Mouse (Mus musculus) cerebellum, postnatal 4 days (tissue): Measurements from ENCODE around the gene Hmg20a.
A peak's percentile ranks its signal among the peaks of the same experiment; 100 is the strongest.
"Not testable (repeated sequence)": the region's sequence is repeated elsewhere in the genome, so short reads cannot be mapped to it uniquely, and the experiment has no call there.

Source experiments
- DNase-seq, 2 experiments: peaks; one replicate each; pipeline ENCODE4 v3.0.0; 2022; ENCODE audit warnings: low spot score in 2 of 2, mixed read lengths in 1 of 2

Hmg20a gene

GRCm38 (mm10) chr9:56417948-56418737, at the start of gene Hmg20a, which contains the start of gene Peak1:
Hmg20a (plus strand) TSS chr9:56418609.
Peak1 (minus strand) TSS chr9:56418067.
- peak; percentile 99 for DNase-seq

- DNase-seq: no peak
Observed at GRCm38 (mm10) chr9:56368814-56369213, 49.6 kb upstream of the Hmg20a start.

GRCm38 (mm10) chr9:56370710-56371109, 47.7 kb upstream of the Hmg20a start:
- no peak for DNase-seq

GRCm38 (mm10) chr9:56374401-56374800, 44.0 kb upstream of the Hmg20a start:
- no peak for DNase-seq

- DNase-seq: no peak
Observed at GRCm38 (mm10) chr9:56382786-56383185, 35.6 kb upstream of the Hmg20a start.

GRCm38 (mm10) chr9:56392857-56393256, 25.6 kb upstream of the Hmg20a start:
- DNase-seq: no peak

GRCm38 (mm10) chr9:56396306-56396705, 22.1 kb upstream of the Hmg20a start:
- DNase-seq: no peak

- no peak for DNase-seq
Observed at GRCm38 (mm10) chr9:56404619-56405018, 13.8 kb upstream of the Hmg20a start.

GRCm38 (mm10) chr9:56409928-56410327, 8.5 kb upstream of the Hmg20a start:
- DNase-seq: no peak

- no peak for DNase-seq
Observed at GRCm38 (mm10) chr9:56412716-56413115, 5.7 kb upstream of the Hmg20a start.

- DNase-seq: no peak
Observed at GRCm38 (mm10) chr9:56414322-56414721, 4.1 kb upstream of the Hmg20a start.

GRCm38 (mm10) chr9:56415393-56415792, 3.0 kb upstream of the Hmg20a start:
- DNase-seq: no peak

GRCm38 (mm10) chr9:56415935-56416607, 2.3 kb upstream of the Hmg20a start:
- no peak for DNase-seq

- DNase-seq: peak; percentile 59 to 78
Observed at GRCm38 (mm10) chr9:56417415-56417947, 928 bp upstream of the Hmg20a start.

GRCm38 (mm10) chr9:56418738-56419239, 380 bp downstream of the Hmg20a start:
- DNase-seq: peak; percentile 38 to 63

- no peak for DNase-seq
Observed at GRCm38 (mm10) chr9:56420236-56420635, 1.8 kb downstream of the Hmg20a start.

GRCm38 (mm10) chr9:56420892-56421601, 2.6 kb downstream of the Hmg20a start:
- DNase-seq: no peak

- no peak for DNase-seq
Observed at GRCm38 (mm10) chr9:56421991-56422390, 3.6 kb downstream of the Hmg20a start.

GRCm38 (mm10) chr9:56424861-56425260, 6.5 kb downstream of the Hmg20a start:
- DNase-seq: no peak

GRCm38 (mm10) chr9:56435821-56436526, 17.6 kb downstream of the Hmg20a start:
- no peak for DNase-seq

- DNase-seq: not testable (repeated sequence)
Observed at GRCm38 (mm10) chr9:56437300-56437892, 19.0 kb downstream of the Hmg20a start.
